Mouse (Mus musculus): ENCODE measurements at regions not wholly inside any gene's neighbourhood (a gene's known extent, or its start where the extent isn't known, plus 50 kb on each side); places are given as distances from the start of the nearest gene placed in this dataset.

GRCm38 (mm10) chr7:94116899-94117521 lies 1037.3 kb downstream of the Fam181b start:
- DNase-seq (ENCODE audit: low read depth): peak; percentile 29

GRCm38 (mm10) chr7:94123781-94124180 lies 1044.1 kb downstream of the Fam181b start:
- DNase-seq (ENCODE audit: low read depth): no peak
- TF ChIP-seq CTCF (IDR thresholded peaks at IDR 0.05; ENCODE audit: borderline replicate concordance, extremely low read depth, insufficient read depth, insufficient read length): no peak
- no peak for TF ChIP-seq POLR2A (IDR thresholded peaks at IDR 0.05; ENCODE audit: borderline replicate concordance, extremely low read depth, insufficient read depth, insufficient read length, poor library complexity, severe bottlenecking)

More at GRCm38 (mm10) chr7:94116899-94117521, 1037.3 kb downstream of the Fam181b start:
- TF ChIP-seq CTCF (IDR thresholded peaks at IDR 0.05; ENCODE audit: borderline replicate concordance, extremely low read depth, insufficient read depth, insufficient read length) (no peak), POLR2A (IDR thresholded peaks at IDR 0.05; ENCODE audit: borderline replicate concordance, extremely low read depth, insufficient read depth, insufficient read length, poor library complexity, severe bottlenecking) (no peak)

GRCm38 (mm10) chr7:94154221-94154620 lies 1074.6 kb downstream of the Fam181b start:
- TF ChIP-seq CTCF (IDR thresholded peaks at IDR 0.05; ENCODE audit: borderline replicate concordance, extremely low read depth, insufficient read depth, insufficient read length): no peak
- DNase-seq (ENCODE audit: low read depth): peak; percentile 4

- no peak for TF ChIP-seq CTCF (IDR thresholded peaks at IDR 0.05; ENCODE audit: borderline replicate concordance, extremely low read depth, insufficient read depth, insufficient read length)
- no peak for TF ChIP-seq POLR2A (IDR thresholded peaks at IDR 0.05; ENCODE audit: borderline replicate concordance, extremely low read depth, insufficient read depth, insufficient read length, poor library complexity, severe bottlenecking)
- no peak for DNase-seq (ENCODE audit: low read depth)
These were observed 1075.8 kb downstream of the Fam181b start for GRCm38 (mm10) chr7:94155458-94155857.

- no peak for TF ChIP-seq POLR2A (IDR thresholded peaks at IDR 0.05; ENCODE audit: borderline replicate concordance, extremely low read depth, insufficient read depth, insufficient read length, poor library complexity, severe bottlenecking)
- TF ChIP-seq CTCF (IDR thresholded peaks at IDR 0.05; ENCODE audit: borderline replicate concordance, extremely low read depth, insufficient read depth, insufficient read length): peak; percentile 36; the same call in 1 of the 2 replicates
- peak; percentile 51 for DNase-seq (ENCODE audit: low read depth)
These were observed 1100.4 kb downstream of the Fam181b start for GRCm38 (mm10) chr7:94180027-94180426.

GRCm38 (mm10) chr7:94212341-94212740 lies 1132.7 kb downstream of the Fam181b start:
- TF ChIP-seq POLR2A (IDR thresholded peaks at IDR 0.05; ENCODE audit: borderline replicate concordance, extremely low read depth, insufficient read depth, insufficient read length, poor library complexity, severe bottlenecking) (no peak), CTCF (IDR thresholded peaks at IDR 0.05; ENCODE audit: borderline replicate concordance, extremely low read depth, insufficient read depth, insufficient read length) (no peak)
- no peak for DNase-seq (ENCODE audit: low read depth)

- TF ChIP-seq POLR2A (IDR thresholded peaks at IDR 0.05; ENCODE audit: borderline replicate concordance, extremely low read depth, insufficient read depth, insufficient read length, poor library complexity, severe bottlenecking): no peak
- TF ChIP-seq CTCF (IDR thresholded peaks at IDR 0.05; ENCODE audit: borderline replicate concordance, extremely low read depth, insufficient read depth, insufficient read length): no peak
- peak; percentile 22 for DNase-seq (ENCODE audit: low read depth)
These were observed 1147.8 kb downstream of the Fam181b start for GRCm38 (mm10) chr7:94227482-94227881.

GRCm38 (mm10) chr7:94233653-94234052 lies 1154.0 kb downstream of the Fam181b start:
- DNase-seq (ENCODE audit: low read depth): no peak
- TF ChIP-seq CTCF (IDR thresholded peaks at IDR 0.05; ENCODE audit: borderline replicate concordance, extremely low read depth, insufficient read depth, insufficient read length) (no peak), POLR2A (IDR thresholded peaks at IDR 0.05; ENCODE audit: borderline replicate concordance, extremely low read depth, insufficient read depth, insufficient read length, poor library complexity, severe bottlenecking) (no peak)

GRCm38 (mm10) chr7:94249501-94249900 lies 1169.8 kb downstream of the Fam181b start:
- TF ChIP-seq CTCF (IDR thresholded peaks at IDR 0.05; ENCODE audit: borderline replicate concordance, extremely low read depth, insufficient read depth, insufficient read length): no peak
- TF ChIP-seq POLR2A (IDR thresholded peaks at IDR 0.05; ENCODE audit: borderline replicate concordance, extremely low read depth, insufficient read depth, insufficient read length, poor library complexity, severe bottlenecking): no peak
- DNase-seq (ENCODE audit: low read depth): peak; percentile 55

GRCm38 (mm10) chr7:94268665-94269320 lies 1189.1 kb downstream of the Fam181b start:
- peak; percentile 75 for DNase-seq (ENCODE audit: low read depth)
- TF ChIP-seq CTCF (IDR thresholded peaks at IDR 0.05; ENCODE audit: borderline replicate concordance, extremely low read depth, insufficient read depth, insufficient read length) (no peak), POLR2A (IDR thresholded peaks at IDR 0.05; ENCODE audit: borderline replicate concordance, extremely low read depth, insufficient read depth, insufficient read length, poor library complexity, severe bottlenecking) (no peak)

GRCm38 (mm10) chr7:94281529-94281928 lies 1201.9 kb downstream of the Fam181b start:
- DNase-seq (ENCODE audit: low read depth): no peak

GRCm38 (mm10) chr7:94282010-94282409 lies 1202.3 kb downstream of the Fam181b start:
- DNase-seq (ENCODE audit: low read depth): peak; percentile 23
- TF ChIP-seq POLR2A (IDR thresholded peaks at IDR 0.05; ENCODE audit: borderline replicate concordance, extremely low read depth, insufficient read depth, insufficient read length, poor library complexity, severe bottlenecking) (no peak), CTCF (IDR thresholded peaks at IDR 0.05; ENCODE audit: borderline replicate concordance, extremely low read depth, insufficient read depth, insufficient read length) (no peak)

More at GRCm38 (mm10) chr7:94281529-94281928, 1201.9 kb downstream of the Fam181b start:
- TF ChIP-seq CTCF (IDR thresholded peaks at IDR 0.05; ENCODE audit: borderline replicate concordance, extremely low read depth, insufficient read depth, insufficient read length) (no peak), POLR2A (IDR thresholded peaks at IDR 0.05; ENCODE audit: borderline replicate concordance, extremely low read depth, insufficient read depth, insufficient read length, poor library complexity, severe bottlenecking) (no peak)
